Mouse (Mus musculus): Measurements from ENCODE around the gene Itsn2.
"Not testable (repeated sequence)": the region's sequence is repeated elsewhere in the genome, so short reads cannot be mapped to it uniquely, and the experiment has no call there.

Gene Itsn2

DNA sequence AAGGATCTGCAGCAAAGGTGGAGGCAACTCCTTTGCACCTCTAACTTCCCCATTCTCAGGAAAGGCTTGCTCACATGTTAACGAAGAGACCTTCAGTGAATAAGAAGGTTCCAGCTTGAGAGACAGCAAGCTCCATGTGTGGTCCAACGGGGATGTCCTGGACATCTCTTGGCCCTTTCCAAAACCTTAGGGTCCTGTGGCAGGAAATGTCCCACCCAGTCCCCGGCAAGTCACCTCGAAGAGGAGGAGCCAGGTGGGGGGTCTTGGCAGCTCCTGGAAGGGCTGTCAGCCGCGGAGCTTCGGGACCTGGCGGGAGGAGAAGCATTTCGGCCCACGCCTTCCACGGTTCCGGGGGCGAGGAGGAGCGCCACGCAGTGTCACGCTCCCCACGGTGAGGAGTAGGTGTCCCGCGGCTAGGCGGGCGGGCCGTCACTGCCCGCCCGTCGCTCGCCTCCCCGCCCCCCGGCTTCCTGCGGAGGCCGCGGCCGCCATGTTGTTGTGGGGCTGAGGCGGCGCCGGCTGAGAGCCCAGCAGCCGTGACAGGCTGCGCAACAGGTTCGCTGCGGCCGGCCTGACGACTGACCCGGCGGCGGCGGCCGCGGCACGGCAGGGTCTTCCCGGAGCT, at the start of gene Itsn2, which contains the start of gene Gm3625:
Gene Itsn2 (plus strand): TSS at position 98 of the 625 bp plus-strand sequence.
Gene Gm3625 (minus strand): TSS at position 387 of the 625 bp plus-strand sequence.
- DNase-seq, result peak; percentile 80

DNA sequence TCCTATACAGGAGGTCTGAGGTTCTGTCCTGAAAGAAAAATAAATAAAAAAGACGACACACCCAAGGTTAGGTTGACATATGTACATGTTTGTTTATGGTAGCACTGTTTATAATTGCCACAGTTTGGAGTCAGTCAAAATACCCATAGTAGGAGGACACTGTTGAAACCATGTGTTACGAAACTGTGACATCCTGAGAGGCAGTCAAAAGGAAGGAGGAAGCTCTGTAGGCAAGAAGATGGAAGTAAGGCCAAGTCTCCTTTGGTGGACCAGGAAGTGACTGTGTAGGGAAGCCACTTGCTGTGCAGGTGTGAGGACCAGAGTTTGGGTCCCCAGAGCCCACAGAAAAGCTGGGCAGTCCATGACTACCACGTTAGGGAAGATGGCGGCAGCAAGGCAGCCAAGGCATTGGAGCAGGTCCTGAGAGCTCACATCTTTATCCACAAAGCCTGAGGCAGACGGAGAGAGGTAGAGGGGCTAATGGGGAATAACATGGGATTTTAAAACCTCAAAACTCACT, 48.0 kb upstream of the Itsn2 start:
- no peak for DNase-seq

DNA sequence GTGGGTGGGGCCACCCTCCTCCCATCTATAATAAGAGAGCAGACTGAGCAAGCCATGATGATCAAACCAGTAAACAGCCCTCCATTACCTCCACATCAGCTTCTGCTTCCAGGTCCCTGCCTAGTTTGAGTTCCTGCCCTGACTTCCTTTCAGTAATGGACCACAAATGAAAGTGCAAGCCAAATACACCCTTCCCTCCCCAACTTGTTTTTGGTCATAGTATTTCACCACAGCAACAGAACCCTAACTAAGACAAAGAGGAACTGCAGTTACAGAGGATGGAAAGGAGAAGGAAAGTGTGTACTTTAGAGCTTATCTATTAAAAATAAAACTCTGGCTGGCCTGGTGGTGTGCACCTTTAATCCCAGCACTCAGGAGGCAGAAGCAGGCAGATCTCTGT, 47.0 kb upstream of the Itsn2 start:
- no peak for DNase-seq

DNA sequence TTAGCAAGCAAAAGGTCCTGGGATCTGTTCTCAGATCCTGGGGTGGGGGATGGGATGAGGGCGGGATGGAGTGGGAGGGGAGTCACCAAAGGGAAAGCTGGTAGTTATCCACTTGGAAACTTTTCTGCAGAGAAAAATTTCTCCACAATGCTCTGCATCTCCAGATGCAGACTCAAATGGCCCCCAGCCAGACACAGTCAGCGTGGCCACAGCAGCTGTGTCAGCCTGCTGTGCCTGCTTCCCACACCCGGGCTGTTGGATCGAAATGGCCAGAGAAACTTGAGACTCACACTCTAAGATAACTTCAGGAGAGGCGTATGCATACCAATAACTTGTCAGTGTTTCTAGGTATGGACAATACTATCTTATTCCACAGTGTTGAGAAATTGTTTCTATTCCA, 45.9 kb upstream of the Itsn2 start:
- peak; percentile 59 for DNase-seq

DNA sequence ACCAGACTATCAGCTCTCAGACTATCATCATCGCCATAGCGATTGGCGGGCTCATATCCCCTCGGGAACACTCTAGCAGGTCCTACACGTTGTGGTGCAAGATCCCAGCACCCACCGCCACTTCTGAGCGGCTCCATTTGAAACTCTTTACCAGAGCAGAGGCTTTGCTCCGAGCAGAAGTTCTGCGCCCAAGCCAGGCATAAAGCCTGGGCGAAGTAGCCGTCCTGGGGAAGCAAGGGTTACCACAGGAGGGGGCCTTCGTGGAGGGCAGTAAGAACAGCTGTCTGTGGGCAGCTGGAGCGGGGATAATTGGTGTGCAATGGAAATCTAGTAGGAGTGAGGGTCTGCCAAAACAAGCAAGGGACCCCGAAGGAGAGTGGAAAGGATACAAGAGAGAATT, 44.9 kb upstream of the Itsn2 start:
- DNase-seq, result no peak

DNA sequence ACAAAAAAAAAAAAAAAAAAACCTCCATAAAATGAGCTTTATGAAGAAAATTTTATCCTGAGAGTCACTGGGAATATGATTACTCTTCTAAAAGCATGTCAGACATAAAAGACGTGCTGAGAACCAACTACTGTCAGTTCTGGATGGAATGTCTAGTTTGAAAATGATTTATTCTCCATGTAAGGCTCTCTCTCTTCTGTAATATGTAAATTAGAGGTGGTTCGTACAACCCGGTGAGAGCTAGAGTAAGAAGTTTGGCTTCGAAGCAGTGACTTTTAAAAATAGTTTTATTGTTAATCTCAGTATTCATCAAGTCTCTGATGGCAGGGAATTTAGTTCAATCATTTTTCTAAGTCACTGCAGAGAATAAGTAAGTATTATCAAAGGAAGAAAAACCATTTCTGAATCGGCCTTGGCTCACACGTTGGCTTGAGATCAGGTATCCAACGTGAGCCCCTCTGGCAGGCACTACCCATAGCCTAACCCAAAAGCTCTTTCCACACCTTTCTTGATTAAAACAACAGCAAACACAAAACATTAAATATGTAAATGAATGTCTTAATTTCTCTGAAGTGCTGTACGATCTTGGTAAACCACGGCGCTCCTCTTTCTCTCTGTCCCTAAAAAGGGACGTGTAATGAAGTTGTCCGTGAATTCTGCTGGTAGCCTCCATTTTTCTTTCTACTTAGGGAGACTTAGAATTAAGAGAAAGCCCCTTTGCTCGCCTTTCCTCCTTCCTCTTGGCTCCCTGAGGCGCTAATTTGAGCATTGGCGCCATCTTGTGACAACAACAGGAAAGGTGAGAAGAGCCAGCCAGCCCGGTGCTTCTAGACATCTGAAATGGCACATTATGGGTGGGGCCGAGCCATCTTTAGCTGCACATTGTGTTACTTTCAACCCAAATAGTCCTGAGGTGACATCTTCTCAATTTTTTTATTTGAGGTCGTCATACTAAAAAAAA, 44.1 kb upstream of the Itsn2 start:
- DNase-seq, result peak; percentile 80

DNA sequence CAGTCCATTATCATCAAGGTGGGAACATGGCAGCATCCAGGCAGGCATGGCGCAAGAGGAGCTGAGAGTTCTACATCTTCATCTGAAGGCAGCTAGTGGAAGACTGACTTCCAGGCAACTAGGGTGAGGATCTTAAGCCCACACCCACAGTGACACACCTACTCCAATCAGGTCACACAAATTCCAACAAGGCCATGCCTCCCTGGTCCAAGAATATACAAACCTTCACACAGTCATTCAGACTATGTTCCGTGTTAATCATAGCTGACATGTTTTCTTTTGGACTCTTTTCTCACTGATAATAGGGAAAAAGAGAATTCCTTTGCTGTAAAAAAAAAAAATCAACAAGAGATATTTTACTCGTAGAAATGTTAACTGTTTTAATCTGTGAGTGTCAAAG, 38.7 kb upstream of the Itsn2 start:
- DNase-seq, result not testable (repeated sequence)

DNA sequence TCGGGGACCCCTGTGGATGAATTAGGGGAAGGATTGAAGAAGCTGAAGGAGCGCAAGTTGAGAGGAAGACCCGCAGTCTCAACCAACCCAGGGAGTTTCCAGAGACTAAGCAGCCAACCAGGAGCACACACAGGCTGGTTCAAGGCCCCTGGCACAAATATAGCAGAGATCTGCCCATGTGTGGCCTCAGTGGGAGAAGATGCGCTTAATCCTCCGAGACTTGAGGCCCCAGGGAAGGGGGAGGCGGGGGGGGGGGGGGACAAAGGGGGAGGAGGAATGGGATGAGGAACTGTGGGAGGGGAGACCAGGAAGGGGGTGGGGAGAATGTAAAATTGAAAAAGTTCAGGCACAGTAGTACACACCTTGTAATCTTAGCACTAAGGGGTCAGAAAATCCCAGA, 37.0 kb upstream of the Itsn2 start:
- DNase-seq, result no peak

DNA sequence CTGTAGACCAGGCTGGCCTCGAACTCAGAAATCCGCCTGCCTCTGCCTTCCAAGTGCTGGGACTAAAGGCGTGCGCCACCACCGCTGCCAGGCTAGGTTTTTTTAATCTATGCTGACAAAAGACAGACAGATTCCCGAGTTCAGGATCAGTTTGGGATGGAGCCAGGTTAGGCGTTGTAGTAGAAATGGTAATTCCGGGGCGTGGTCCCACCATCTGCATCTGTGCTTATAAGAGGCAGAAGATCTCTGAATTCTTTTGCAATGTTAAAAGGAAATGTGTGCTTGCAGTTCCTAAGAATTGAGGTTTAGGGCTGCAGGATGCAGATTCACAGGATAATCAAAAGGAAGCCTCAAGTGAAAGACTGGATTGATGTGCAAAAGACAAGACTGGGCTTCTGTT, 35.5 kb upstream of the Itsn2 start:
- DNase-seq, result no peak

DNA sequence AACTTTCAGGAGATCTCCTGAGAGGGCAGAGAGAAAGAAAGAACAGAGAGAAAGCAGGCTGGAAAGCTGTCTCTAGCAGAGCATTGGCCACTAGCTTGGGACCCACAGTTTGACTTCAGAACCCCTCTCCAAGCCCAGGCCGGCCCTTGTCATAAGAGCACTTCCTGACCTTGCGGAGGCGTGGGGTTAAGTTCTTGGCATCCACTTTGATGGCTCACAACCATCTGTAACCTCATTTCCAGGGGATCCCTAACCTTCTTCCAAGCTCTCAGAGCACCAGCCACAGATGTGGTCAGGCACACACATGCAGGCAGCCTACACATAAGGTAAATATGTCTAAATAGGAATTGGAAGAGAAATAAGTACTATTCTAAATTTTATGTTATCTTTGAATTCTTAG, 35.0 kb upstream of the Itsn2 start:
- DNase-seq, result no peak

DNA sequence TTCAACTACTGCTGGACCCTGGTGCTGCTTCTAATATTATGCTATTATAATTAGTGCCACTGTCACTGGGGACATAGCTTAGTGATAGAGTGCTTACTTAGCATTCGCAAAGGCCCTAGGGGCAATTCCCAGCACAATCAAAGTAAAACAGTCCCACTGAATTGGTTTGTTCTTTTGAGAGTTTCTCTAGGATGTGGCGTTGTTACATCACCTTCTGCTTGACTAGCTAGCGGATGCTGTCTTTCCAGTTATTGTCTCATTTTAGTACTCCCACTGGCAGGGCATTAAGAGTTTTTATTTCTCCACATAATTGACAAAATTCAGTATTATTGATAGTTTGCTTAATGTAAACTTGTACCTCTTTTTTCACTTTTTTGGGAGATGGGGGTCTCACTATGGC, 34.4 kb upstream of the Itsn2 start:
- DNase-seq, result no peak

DNA sequence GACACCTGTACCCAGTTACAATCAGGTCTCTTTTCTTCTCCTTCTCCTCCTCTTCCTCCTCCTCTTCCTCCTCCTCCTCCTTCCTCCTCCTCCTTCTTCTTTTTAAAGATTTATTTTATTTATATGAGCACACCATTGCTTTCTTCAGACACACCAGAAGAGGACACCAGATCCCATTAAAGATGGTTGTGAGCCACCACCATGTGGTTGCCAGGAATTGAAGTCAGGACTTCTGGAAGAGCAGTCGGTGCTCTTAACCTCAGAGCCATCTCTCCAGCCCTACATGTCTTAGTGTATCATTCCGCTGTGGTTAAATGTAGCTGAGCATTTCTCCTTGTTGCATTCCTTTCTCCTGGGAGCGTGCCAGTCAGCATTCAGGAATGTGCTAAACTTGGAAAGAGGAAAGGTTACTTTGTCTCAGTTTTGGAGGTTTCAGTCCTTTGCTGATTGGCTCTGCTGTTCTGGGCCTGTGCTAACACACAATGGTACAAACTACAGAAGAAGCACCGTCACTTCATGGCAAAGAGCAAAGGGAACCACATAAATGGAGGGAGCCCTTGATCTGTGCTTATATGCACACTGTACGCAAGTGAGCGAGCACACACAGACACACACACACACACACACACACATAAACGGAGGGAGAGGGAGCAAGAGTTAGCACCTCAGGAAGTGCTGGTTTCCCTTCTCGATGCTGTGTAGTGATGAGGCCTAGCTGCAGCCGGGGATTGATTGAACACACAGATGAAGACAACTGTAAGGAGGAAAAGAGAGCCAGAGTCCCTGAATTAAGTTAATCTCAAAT, 33.8 kb upstream of the Itsn2 start:
- peak; percentile 49 for DNase-seq

DNA sequence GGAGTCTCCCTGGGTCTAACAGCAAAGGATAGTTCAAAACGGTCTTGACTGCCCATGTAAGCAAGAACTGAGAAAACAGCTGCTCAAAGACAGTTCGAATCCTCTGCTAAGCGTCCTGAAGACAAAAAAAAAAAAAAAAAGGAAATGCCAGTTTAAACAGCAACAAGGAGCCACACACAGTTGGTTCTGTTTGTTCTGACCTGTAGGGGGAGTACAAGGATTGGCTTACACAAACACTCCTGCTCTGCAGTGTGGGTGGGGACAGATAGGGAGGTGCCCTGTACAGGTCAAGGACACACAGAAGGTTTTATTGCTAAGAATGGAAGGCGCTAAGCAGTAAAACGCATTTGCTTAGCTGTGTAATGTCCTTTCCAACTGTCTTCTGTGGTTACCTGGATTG, 20.6 kb upstream of the Itsn2 start:
- DNase-seq, result peak; percentile 54

DNA sequence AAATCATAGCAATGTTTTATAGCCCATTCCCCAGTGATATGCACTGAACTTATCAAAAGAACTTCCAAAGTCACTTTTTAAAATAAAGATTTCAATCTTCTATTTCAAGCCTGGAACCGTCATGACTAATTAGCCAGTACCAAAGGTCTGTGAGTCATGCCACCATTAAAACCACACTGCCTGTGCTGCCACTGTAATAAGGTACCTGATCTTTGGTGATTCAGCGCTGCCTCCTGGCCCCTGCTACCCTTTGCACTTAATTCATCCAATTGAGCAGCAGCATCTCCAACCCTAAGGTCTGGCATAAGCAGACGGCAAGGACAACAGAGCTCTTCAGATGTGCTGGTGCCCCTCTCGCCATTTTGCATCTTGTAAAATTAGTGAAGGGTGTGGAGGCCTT, 18.4 kb upstream of the Itsn2 start:
- DNase-seq, result no peak

DNA sequence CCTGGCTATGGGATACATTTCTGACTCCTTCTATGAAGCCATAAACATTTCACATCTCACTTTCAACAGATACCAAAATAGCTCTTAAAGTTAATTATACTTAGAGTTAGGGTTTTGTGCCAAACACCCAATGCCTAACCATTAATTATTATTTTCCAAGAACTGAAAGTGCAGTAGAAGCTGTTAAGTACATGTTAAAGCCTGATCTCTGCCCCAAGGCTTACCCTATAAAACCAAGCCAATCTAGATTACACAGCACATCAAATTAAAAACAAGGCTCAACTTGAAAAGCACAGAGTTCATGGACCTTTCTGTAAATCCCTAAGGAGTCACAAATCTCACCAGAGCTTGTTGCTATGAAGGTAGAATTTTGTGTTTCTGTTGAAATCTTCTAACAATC, 10.1 kb upstream of the Itsn2 start:
- DNase-seq, result no peak

DNA sequence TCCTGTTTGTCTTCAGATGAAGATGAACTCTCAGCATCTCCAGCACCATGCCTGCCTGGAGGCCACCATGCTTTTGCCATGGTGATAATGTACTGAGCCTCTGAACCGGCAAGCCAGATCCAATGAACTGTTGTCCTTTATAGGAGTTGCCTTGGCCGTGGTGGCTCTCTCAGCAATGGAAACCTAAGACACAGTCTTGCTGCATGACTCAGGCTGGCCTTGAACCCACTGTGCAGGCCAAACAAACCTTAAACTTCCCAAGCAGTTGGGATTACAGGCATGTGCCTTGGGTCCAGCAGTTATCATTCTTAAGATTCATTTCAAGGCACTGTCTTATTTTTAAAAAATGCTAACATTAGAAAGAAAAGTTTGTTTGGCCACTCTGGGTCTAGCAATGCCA, 4.6 kb upstream of the Itsn2 start:
- no peak for DNase-seq

DNA sequence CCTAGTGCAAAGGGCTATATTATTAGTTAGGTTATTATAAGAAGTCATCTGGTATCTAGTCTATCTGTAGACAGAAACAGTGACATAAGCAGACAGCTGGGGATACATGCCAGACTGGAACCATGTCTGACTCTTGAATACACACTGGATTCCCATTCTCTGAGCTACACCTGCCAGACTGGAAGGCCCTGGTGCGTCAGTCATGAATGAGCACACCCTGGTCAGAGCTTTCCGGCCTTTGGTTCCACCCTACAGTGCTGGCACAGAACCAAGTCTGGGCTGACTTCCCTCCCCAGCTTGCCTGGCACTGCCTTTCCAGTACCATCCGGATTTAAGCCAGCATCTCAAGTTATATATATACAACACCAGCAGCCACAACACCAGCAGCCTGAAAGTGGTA, 3.8 kb upstream of the Itsn2 start:
- peak; percentile 67 for DNase-seq

DNA sequence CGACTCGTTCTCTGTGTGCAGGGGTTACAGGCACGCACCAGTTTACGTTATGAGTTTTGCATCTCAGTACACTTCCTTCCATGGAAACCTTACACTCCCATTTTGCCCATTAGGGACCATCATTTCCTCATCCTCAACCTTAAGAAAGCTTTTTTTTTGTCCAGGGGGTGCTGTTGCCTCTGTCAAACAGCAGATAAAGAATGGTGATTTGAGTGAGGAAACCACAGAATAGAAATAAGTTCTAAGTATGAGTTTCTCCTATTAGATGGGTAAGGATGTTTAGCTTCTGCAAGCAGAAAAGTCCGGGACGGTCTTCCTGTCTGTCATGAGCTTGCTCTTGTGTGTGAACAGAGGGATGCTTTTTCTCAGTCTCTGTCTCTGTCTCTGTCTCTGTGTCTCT, 413 bp upstream of the Itsn2 start:
- DNase-seq, result no peak

DNA sequence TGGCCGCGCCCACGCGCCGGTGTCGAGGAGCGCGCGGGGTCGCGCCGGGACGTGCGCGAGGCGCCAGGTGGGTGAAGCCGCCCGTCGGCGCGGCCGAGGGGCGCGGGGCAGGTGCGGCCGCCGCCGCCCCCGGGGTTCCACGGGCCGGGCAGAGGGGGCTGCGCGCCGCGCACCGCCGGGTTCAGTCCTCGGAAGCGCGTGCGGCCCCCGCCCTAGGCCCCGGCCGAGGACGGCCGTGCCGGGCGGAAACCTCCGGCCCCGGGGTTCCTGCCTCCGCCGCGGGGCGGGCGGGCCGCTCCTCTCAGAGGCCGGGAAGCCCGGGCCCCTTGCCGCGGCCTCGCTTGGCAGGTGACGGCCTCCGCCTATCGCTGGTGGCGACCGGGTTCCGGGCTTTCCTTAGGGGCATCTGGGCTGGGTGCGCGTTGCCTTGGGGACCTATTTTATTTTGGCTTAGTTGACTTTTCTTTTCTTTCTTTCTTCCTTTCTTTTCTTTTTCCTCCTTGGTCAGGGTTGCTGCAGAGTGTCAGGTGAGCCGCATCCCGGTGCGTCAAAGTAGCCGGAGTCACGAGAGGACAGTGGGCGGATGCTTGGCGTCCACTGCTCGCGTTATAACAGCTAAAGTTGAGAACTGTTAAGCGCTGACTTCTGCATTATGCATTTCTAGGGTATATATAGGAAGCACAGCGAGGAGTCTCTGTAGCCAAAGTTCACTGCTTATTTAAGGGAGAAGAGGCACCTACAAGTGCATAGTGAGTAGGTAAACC, 910 bp downstream of the Itsn2 start:
- DNase-seq, result peak; percentile 57

DNA sequence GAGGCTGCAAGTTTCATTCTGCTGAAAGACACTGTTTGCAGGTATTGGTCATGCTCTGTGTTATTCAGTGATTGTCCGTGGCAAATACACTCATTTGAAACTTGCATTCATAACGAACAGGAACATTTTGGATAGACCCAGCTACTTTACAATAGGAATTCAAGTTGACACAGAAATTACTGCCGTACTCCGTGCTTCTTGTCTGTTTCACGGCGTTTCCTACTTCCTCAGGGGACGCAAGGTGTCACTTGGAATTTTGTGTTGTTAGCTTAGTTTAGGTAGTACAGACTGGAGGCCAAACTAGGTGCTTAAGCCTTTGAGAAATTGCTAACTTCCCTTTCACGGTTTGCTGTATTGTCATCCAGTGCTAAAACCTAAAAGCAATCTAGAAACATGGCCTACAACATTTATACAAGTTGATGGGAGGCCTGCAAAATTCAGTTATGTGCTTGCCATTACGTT, 1.5 kb downstream of the Itsn2 start:
- DNase-seq, result no peak

DNA sequence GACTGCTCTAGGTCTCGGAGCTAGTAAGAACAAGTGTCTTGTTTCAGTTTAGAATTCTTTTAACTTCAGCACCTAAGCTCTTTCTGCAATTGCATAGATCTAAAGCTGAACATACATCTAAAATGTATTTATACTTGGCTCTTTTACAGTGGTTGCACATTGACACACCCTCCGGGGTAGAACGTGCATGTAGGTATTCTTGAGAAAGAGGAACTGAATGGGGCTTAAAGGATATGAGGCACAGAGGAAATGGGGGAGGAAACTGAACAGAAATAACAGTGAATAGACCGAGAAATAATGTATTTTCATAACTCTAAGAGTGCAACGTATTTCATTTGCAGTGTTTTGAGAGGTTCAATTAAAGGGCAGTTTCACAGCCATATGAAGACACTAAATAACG, 2.6 kb downstream of the Itsn2 start:
- DNase-seq, result no peak
